Mouse (Mus musculus): Measurements from ENCODE around the gene Aga. TPM values are rescaled to one million over a fixed set of nuclear protein-coding genes. Genes with fewer than 3 reads are reported as not detected.
"Not testable (repeated sequence)": the region's sequence is repeated elsewhere in the genome, so short reads cannot be mapped to it uniquely, and the experiment has no call there.

Gene Aga
- polyA plus RNA-seq (2017; shearing (Covaris generic)): 10 to 100 TPM; 37.6 to 42.6 TPM

DNA sequence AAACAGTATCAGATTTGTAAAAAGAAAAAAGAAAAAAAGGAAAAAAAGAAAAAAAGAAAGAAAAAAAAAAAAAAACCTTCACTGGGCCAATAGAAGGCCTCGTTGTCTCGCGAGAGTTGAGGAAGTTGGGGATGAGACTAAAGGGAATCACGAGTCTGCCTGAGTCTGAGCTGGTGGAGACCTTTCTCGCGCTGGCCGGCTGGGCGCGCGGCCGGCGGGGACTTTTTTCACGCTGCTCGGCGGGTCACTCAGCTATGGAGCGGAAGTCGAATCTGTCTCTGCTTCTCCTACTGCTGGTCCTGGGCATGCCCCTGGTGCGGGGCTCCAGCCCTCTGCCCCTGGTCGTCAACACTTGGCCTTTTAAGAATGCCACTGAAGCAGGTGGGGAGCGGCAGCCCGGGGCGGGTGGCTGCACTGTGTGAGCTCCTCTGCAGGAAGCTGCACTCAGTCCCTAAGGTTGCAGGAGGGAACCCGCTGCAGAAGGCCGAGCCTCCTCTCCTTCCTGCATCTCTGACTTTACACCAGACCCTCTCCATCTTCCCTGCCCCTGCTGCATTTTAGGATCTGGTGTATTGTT, at the start of gene Aga:
Gene Aga (plus strand): TSS at position 177 of the 577 bp plus-strand sequence.
- ATAC-seq: peak; percentile 98

DNA sequence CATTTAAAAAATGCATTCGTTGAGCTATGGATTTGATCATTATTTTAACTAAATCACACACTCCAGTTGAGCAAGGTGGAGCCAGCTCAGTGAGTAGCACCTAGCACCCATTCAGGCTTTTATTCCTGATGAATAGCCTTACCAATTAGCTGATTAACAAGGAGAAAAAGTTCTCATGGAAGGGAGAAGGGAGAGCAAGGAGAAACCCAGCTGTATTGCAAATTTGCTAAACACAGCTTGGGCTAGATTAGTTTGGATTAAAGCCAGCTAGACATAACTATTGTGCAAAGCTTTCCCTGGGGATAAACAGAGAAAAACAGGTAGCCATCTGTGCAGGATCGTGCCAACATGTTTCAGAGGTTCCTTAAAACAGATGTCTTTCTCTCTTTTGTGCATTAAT, 22.5 kb upstream of the Aga start:
- no peak for ATAC-seq

DNA sequence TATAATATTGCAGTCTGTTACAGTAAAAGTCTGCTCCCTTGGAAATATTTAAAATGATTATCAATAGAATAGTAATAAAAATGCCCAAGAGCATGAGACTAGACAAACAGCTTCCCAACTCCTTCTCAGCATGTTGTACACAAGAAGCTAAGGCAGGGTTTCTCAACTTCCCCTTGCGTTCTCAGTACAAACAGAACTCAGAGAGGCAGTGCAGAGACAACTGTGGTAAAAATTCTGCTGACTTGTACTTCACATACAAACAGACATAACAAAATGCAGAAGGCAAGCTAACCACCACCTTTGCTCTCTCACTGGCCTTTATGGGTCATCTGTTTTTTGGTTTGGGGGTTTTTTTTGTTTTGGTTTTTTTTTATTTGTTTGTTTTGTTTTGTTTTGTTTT, 15.3 kb upstream of the Aga start:
- ATAC-seq: no peak

DNA sequence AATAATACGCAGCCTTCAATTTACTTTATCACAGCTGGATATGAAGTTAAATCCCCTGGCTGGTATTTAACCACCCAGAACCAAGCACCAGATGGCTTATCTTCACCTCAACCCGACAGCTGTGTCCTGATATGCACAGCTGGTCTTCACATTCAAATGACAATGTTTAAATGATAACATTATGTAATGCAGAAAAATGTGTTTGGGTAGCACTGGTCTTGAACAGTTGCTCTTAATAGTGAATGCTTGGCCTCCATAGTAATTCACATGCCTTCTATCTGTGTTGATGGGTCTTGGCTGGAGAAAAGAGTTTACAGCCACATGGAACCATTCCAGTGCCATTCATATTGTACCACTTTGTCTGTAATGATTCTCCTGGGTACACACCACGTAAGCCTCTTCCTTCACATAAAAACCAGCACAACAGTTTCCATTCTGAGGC, 14.6 kb upstream of the Aga start:
- no peak for ATAC-seq

DNA sequence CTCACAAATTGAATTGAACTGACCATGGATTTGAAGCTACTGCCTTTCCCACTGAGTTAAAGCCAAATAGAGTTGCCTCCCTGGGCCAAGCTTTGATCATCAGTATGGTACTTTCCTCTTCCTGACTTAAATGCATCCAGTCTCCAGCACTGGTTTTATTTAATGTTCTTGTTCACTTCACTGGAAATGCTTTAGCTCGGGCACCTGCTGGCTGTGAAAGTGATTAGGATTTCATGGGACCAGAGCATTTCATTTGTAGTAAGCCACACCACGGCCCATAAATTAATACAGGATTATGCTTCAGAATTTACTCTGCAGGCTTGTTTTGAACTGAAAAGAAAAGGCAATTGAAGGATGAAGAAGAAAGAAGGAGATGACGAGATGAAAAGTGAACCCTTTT, 26.5 kb downstream of the Aga start:
- not testable (repeated sequence) for ATAC-seq

DNA sequence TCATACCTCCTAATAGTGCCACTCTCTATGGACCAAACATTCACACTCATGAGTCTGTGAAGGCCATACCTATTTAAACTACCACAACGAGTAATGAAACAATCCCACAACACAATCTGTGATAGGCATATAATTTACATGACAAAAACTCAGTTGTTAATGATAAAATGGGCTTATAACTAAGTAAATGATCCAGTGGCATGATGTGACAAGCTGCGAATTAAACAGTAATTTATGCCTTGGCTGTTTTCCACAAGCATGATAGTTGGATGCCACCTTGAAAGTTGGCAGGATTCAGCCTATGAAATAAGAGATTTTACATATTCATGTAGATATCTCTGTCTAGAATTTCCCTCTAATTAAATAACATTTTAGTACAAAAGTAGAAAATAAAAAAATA, 28.1 kb downstream of the Aga start:
- ATAC-seq: no peak

DNA sequence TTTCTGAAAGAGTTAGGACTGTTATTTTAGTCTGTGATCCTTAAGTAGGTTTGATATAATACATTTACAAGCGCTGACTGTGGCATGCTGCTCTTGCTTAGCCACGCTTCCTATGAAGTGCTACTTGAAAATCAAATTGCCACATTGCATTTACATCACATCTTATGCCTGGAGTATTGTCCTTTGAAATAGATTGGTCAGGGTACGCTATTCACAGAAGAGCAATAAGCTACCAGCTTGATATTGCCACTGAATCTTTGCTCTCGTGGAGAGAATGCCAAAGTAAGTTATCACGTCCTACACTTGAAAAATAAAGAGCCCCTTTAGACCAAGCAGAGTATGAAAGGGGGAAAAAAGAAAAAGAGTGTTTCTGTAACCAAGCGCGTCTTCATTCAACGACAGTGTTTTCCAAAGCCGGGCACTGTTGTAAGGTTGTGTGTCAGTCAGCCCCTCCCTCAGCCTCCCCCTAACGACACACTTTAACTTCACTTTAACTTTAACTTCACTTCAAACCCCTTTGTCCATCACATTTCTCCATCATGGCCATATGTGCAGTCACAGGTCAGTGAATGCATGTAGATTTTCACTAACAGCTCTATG, 51.0 kb downstream of the Aga start:
- ATAC-seq: no peak

DNA sequence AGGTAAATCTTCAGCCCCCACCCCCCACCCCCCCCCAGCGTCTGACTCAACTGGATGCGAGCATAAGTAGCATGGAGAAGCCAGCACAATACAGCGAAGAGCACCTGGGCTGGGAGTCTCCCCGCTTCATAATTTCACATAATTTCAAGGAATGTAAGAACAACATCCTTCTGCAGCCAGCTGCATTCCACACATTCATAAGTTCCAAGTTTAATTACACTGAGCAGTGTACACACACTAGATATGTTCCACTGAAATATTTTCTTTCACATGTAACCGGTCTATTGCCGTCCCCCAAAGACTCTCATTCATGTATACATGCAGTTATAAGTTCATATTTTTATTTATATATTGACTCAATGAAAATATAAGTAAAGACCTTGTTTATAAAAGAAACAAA, 54.7 kb downstream of the Aga start:
- ATAC-seq: no peak

Other genes with a start within 250 kb of the Aga start
- 10 to 100 TPM in 1 of 2 experiments, 1 to 10 TPM in 1; 9.4 to 12.4 TPM for gene Neil3, start 127.3 kb downstream of the Aga start, polyA plus RNA-seq (2017; shearing (Covaris generic))

Data from activated CD4-positive, CD25-positive, alpha-beta regulatory T cell, adult 4 months (primary cell).